Mouse (Mus musculus): ENCODE measurements around the gene Dph1. TPM values are rescaled to one million over a fixed set of nuclear protein-coding genes. Genes with fewer than 3 reads are reported as not detected.

Dph1 gene
- polyA plus RNA-seq, 1 experiment from 2014 or later, result 10.6 TPM

DNA sequence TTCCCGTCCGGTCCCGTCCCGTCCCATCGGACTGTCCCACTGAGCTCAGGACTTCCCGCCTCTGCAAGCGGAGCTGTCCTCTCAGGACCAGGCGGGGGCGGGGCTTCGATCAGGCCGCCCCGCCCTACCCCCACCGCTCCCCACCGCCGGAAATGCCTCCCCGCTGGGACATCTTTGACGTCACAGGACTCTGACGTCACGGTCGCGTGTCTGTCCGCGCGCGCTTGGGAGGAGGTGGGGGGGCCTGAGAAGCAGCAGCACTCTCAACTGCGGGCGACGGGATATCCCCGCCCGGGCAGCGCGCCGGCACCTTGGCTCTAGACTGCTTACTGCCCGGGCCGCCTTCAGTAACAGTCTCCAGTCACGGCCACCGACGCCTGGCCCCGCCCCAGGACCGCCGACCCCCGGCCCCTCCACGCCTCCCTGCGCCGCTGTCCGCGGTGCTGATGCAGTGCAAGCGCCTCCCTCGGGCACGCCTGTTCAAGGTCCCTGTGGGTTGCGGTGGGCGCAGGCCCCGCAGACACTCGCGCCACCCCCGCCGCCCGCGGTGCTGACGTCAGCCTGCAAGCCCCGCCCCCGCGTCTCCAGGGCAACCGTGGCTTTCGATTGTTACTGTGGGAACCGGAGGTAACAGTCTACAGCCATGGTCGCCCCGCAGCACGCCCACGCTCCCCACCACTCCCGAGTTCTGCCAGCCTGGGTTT is 17.8 kb downstream of the Dph1 start:
- peaks cover 64% of the 10 kb centered on the region for H3K27me3 ChIP-seq (ENCODE audit: control insufficient read depth, insufficient read depth, low read depth, low read length)
- H3K4me1 ChIP-seq (ENCODE audit: control insufficient read depth, low read depth, low read length), result peaks cover 48% of the 10 kb centered on the region
- peak overlapping the region; percentile 91 for H3K4me2 ChIP-seq (ENCODE audit: low read depth, low read length)
- H3K4me3 ChIP-seq (ENCODE audit: low read depth, low read length), result peak overlapping the region; percentile 70
- H3K36me3 ChIP-seq (ENCODE audit: control insufficient read depth, insufficient read depth), result no peaks in the 10 kb centered on the region
- under 1% methylated on average over 71 of the region's 71 CpGs for WGBS (ENCODE audit: insufficient replicate concordance)
- H3K9ac ChIP-seq (ENCODE audit: low read depth, low read length), result peak overlapping the region; percentile 31
- no peaks in the 10 kb centered on the region for H3K9me3 ChIP-seq (replicated peaks; ENCODE audit: control insufficient read depth, low read length)
- no peak overlapping the region for H3K27ac ChIP-seq (ENCODE audit: low read length)
- peak; percentile 62 for ATAC-seq (ENCODE audit: low read depth)

- H3K36me3 ChIP-seq (ENCODE audit: control insufficient read depth, insufficient read depth), result no peaks in the 10 kb centered on the region
- no peak overlapping the region for H3K27ac ChIP-seq (ENCODE audit: low read length)
- peaks cover 47% of the 10 kb centered on the region for H3K4me1 ChIP-seq (ENCODE audit: control insufficient read depth, low read depth, low read length)
- no peak overlapping the region for H3K9ac ChIP-seq (ENCODE audit: low read depth, low read length)
- no peak for ATAC-seq (ENCODE audit: low read depth)
- H3K4me2 ChIP-seq (ENCODE audit: low read depth, low read length), result peak overlapping the region; percentile 91
- under 1% methylated on average over 75 of the region's 75 CpGs for WGBS (ENCODE audit: insufficient replicate concordance)
- peak overlapping the region; percentile 70 for H3K4me3 ChIP-seq (ENCODE audit: low read depth, low read length)
- no peaks in the 10 kb centered on the region for H3K9me3 ChIP-seq (replicated peaks; ENCODE audit: control insufficient read depth, low read length)
- H3K27me3 ChIP-seq (ENCODE audit: control insufficient read depth, insufficient read depth, low read depth, low read length), result peaks cover 72% of the 10 kb centered on the region
Measured at GRCm38 (mm10) chr11:75172151-75173094, 18.6 kb downstream of the Dph1 start.

- peaks cover 83% of the 10 kb centered on the region for H3K27me3 ChIP-seq (ENCODE audit: control insufficient read depth, insufficient read depth, low read depth, low read length)
- 7% methylated on average over 17 of the region's 17 CpGs for WGBS (ENCODE audit: insufficient replicate concordance)
- H3K9me3 ChIP-seq (replicated peaks; ENCODE audit: control insufficient read depth, low read length), result no peaks in the 10 kb centered on the region
- H3K4me2 ChIP-seq (ENCODE audit: low read depth, low read length), result no peak overlapping the region
- ATAC-seq (ENCODE audit: low read depth), result no peak
- no peak overlapping the region for H3K9ac ChIP-seq (ENCODE audit: low read depth, low read length)
- H3K27ac ChIP-seq (ENCODE audit: low read length), result no peak overlapping the region
- H3K36me3 ChIP-seq (ENCODE audit: control insufficient read depth, insufficient read depth), result no peaks in the 10 kb centered on the region
- peaks cover 56% of the 10 kb centered on the region for H3K4me1 ChIP-seq (ENCODE audit: control insufficient read depth, low read depth, low read length)
- no peak overlapping the region for H3K4me3 ChIP-seq (ENCODE audit: low read depth, low read length)
Measured at GRCm38 (mm10) chr11:75171186-75171865, 19.7 kb downstream of the Dph1 start.

- H3K4me2 ChIP-seq (ENCODE audit: low read depth, low read length), result peak overlapping the region; percentile 77
- peaks cover 63% of the 10 kb centered on the region for H3K4me1 ChIP-seq (ENCODE audit: control insufficient read depth, low read depth, low read length)
- H3K9me3 ChIP-seq (replicated peaks; ENCODE audit: control insufficient read depth, low read length), result no peaks in the 10 kb centered on the region
- ATAC-seq (ENCODE audit: low read depth), result peak; percentile 19; the same call in 1 of the 2 replicates
- H3K4me3 ChIP-seq (ENCODE audit: low read depth, low read length), result peak overlapping the region; percentile 50
- H3K27ac ChIP-seq (ENCODE audit: low read length), result no peak overlapping the region
- no peaks in the 10 kb centered on the region for H3K36me3 ChIP-seq (ENCODE audit: control insufficient read depth, insufficient read depth)
- under 1% methylated on average over 38 of the region's 38 CpGs for WGBS (ENCODE audit: insufficient replicate concordance)
- no peak overlapping the region for H3K9ac ChIP-seq (ENCODE audit: low read depth, low read length)
- H3K27me3 ChIP-seq (ENCODE audit: control insufficient read depth, insufficient read depth, low read depth, low read length), result peaks cover 90% of the 10 kb centered on the region
Measured at GRCm38 (mm10) chr11:75170136-75170751, 20.8 kb downstream of the Dph1 start.

GRCm38 (mm10) chr11:75169405-75170080 is 21.5 kb downstream of the Dph1 start, which contains the start of gene Hic1:
TSS of gene Hic1 (minus strand) at chr11:75169519.
- H3K9me3 ChIP-seq (replicated peaks; ENCODE audit: control insufficient read depth, low read length), result no peaks in the 10 kb centered on the region
- no peak for ATAC-seq (ENCODE audit: low read depth)
- peak within 1 kb of the TSS; percentile 43; the same call in 1 of the 2 replicates for H3K9ac ChIP-seq (ENCODE audit: low read depth, low read length)
- peaks cover 63% of the 10 kb centered on the region for H3K4me1 ChIP-seq (ENCODE audit: control insufficient read depth, low read depth, low read length)
- peak within 1 kb of the TSS; percentile 77 for H3K4me2 ChIP-seq (ENCODE audit: low read depth, low read length)
- peak within 1 kb of the TSS; percentile 19; the same call in 1 of the 2 replicates for H3K27ac ChIP-seq (ENCODE audit: low read length)
- H3K27me3 ChIP-seq (ENCODE audit: control insufficient read depth, insufficient read depth, low read depth, low read length), result peaks cover 95% of the 10 kb centered on the region
- WGBS (ENCODE audit: insufficient replicate concordance), result 6% methylated on average over 23 of the region's 23 CpGs
- H3K4me3 ChIP-seq (ENCODE audit: low read depth, low read length), result peak within 1 kb of the TSS; percentile 60
- no peaks in the 10 kb centered on the region for H3K36me3 ChIP-seq (ENCODE audit: control insufficient read depth, insufficient read depth)

GRCm38 (mm10) chr11:75168590-75169361 is 22.3 kb downstream of the Dph1 start:
- Histone ChIP-seq H3K4me3 (ENCODE audit: low read depth, low read length) (peak overlapping the region; percentile 60), H3K9ac (ENCODE audit: low read depth, low read length) (peak overlapping the region; percentile 43; the same call in 1 of the 2 replicates), H3K27me3 (ENCODE audit: control insufficient read depth, insufficient read depth, low read depth, low read length) (peaks cover 95% of the 10 kb centered on the region), H3K9me3 (replicated peaks; ENCODE audit: control insufficient read depth, low read length) (no peaks in the 10 kb centered on the region), H3K36me3 (ENCODE audit: control insufficient read depth, insufficient read depth) (no peaks in the 10 kb centered on the region), H3K4me2 (ENCODE audit: low read depth, low read length) (peak overlapping the region; percentile 77), H3K27ac (ENCODE audit: low read length) (peak overlapping the region; percentile 7; the same call in 1 of the 2 replicates), H3K4me1 (ENCODE audit: control insufficient read depth, low read depth, low read length) (peaks cover 60% of the 10 kb centered on the region)
- WGBS (ENCODE audit: insufficient replicate concordance), result under 1% methylated on average over 74 of the region's 83 CpGs
- ATAC-seq (ENCODE audit: low read depth), result peak; percentile 33; the same call in 1 of the 2 replicates

DNA sequence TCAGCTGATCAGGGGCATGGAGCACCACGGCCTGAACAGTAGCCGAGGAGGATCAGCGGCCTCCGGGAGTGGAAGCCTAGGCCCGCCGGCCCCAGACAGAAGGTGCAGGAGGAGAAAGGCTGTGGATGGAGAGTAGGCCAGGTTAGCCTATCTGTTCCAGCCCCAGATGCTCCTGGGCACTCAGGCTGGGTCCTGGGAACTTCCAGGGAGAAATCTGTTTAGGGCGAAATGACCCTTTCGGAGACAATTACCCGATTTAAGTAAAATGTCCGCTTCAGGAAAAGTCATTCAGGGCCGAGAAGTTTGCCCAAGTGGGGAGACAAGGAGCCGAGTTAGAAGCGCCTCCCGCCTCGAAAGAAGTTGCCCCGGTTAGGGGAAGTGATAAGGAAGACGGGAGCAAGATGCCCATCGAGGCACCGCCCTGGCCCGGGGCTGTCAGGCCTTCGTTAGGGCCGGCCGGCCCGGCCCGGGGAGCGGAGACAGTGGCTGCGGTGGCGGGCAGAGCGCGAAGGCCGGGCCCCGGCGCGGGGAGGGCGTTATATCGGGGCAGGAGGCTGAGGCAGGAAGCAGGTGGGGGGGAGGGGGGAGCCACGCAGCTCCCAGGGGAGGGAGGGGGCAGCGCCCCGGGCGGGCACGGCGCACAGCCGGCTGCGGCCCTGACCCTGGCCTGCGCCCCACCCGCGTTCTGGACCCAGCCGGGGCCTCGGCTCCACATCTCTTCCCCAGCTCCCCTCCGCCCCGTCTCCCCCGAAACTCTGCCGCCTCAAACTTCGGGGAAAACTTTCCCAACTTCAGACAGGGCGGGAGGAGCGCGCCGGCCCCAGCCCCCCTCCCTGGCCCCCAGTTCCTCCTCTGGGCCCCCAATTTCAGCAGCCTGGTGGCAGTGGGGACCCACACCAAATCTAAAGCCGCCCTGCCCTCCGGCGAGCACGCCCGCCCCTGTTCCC is 23.1 kb downstream of the Dph1 start:
- peak overlapping the region; percentile 19; the same call in 1 of the 2 replicates for H3K27ac ChIP-seq (ENCODE audit: low read length)

More for the DNA sequence above, 23.1 kb downstream of the Dph1 start:
- Histone ChIP-seq H3K27me3 (ENCODE audit: control insufficient read depth, insufficient read depth, low read depth, low read length) (peaks cover 87% of the 10 kb centered on the region), H3K4me2 (ENCODE audit: low read depth, low read length) (peak overlapping the region; percentile 77), H3K9ac (ENCODE audit: low read depth, low read length) (peak overlapping the region; percentile 43; the same call in 1 of the 2 replicates), H3K36me3 (ENCODE audit: control insufficient read depth, insufficient read depth) (no peaks in the 10 kb centered on the region), H3K9me3 (replicated peaks; ENCODE audit: control insufficient read depth, low read length) (no peaks in the 10 kb centered on the region), H3K4me3 (ENCODE audit: low read depth, low read length) (peak overlapping the region; percentile 60), H3K4me1 (ENCODE audit: control insufficient read depth, low read depth, low read length) (peaks cover 52% of the 10 kb centered on the region)
- no peak for ATAC-seq (ENCODE audit: low read depth)
- WGBS (ENCODE audit: insufficient replicate concordance), result 4% methylated on average over 54 of the region's 63 CpGs

Data from liver, embryonic 16.5 days (tissue).